Comparison of ENCODE assay signal across 26 mouse cellular contexts in genomic region chr6:113477353-113477752, GRCm38 (mm10). TPM values are rescaled to one million over a fixed set of nuclear protein-coding genes. Genes with fewer than 3 reads are reported as not detected.
DNase-seq lines count a peak whose midpoint lies in the region; ATAC-seq and TF ChIP-seq lines count a peak whose summit lies in the region.
"Had no signal": no experiment of that assay in that cellular context is flagged by ENCODE, and none has a peak within 500 bp of the region (broad histone marks: within the 10 kb centered on the region; RNA-seq: fewer than 3 reads in every experiment).

No protein-coding gene starts in this region.

- 38% methylated on average over 7 of the region's 7 CpGs for WGBS in hindbrain, embryonic 11.5 days
- 54% methylated on average over 7 of the region's 7 CpGs for WGBS in hindbrain, embryonic 10.5 days
- 59% methylated on average over 7 of the region's 7 CpGs for WGBS in midbrain, embryonic 11.5 days
- WGBS in midbrain, postnatal 0 days = 52% methylated on average over 7 of the region's 7 CpGs
- 41% methylated on average over 7 of the region's 7 CpGs for WGBS in neural tube, embryonic 12.5 days

- TF ChIP-seq CTCF in midbrain, postnatal 0 days (IDR thresholded peaks at IDR 0.05) = no peak

- no peak overlapping the region for H3K4me3 ChIP-seq in hindbrain, embryonic 11.5 days (ENCODE audit: low read depth, low read length)
- H3K4me3 ChIP-seq in hindbrain, embryonic 10.5 days = no peak overlapping the region
- H3K4me3 ChIP-seq in midbrain, embryonic 11.5 days (ENCODE audit: low read depth, low read length) = no peak overlapping the region
- H3K4me3 ChIP-seq in midbrain, postnatal 0 days (ENCODE audit: low read depth, low read length) = no peak overlapping the region
- no peak overlapping the region for H3K4me3 ChIP-seq in neural tube, embryonic 12.5 days
- H3K4me3 ChIP-seq: embryonic facial prominence, embryonic 10.5 days; embryonic facial prominence, embryonic 13.5 days; erythroblast, embryonic 14.5 days; forebrain, embryonic 12.5 days; forebrain, embryonic 15.5 days; heart, embryonic 12.5 days; heart, embryonic 15.5 days; hindbrain, embryonic 15.5 days had no signal

- no peaks in the 10 kb centered on the region; the same call in 1 of the 2 replicates for H3K4me1 ChIP-seq in hindbrain, embryonic 11.5 days (replicated peaks; ENCODE audit: control insufficient read depth, insufficient read depth, low read length)
- H3K4me1 ChIP-seq in hindbrain, embryonic 10.5 days (replicated peaks) = peaks cover 23% of the 10 kb centered on the region
- H3K4me1 ChIP-seq in midbrain, embryonic 11.5 days (ENCODE audit: control insufficient read depth, insufficient read depth, low read length) = peaks cover 10% of the 10 kb centered on the region; the same call in 1 of the 2 replicates
- H3K4me1 ChIP-seq in midbrain, postnatal 0 days (ENCODE audit: insufficient read depth, low read length) = no peaks in the 10 kb centered on the region; the same call in 1 of the 2 replicates
- H3K4me1 ChIP-seq in neural tube, embryonic 12.5 days = peaks cover 5% of the 10 kb centered on the region

- H3K4me2 ChIP-seq in hindbrain, embryonic 11.5 days (replicated peaks; ENCODE audit: low read depth, low read length) = no peak overlapping the region
- no peak overlapping the region for H3K4me2 ChIP-seq in midbrain, embryonic 11.5 days
- no peak overlapping the region for H3K4me2 ChIP-seq in midbrain, postnatal 0 days (ENCODE audit: low read depth, low read length, poor library complexity, severe bottlenecking)
- H3K4me2 ChIP-seq in neural tube, embryonic 12.5 days (replicated peaks) = no peak overlapping the region
- H3K4me2 ChIP-seq: embryonic facial prominence, embryonic 13.5 days; forebrain, embryonic 12.5 days; forebrain, embryonic 15.5 days; heart, embryonic 12.5 days; heart, embryonic 15.5 days; hindbrain, embryonic 15.5 days had no signal

- DNase-seq in hindbrain, embryonic 11.5 days (ENCODE audit: low spot score) = peak; percentile 40
- no peak for DNase-seq in hindbrain, embryonic 10.5 days (ENCODE audit: low spot score)
- no peak for DNase-seq in midbrain, embryonic 11.5 days (ENCODE audit: low spot score, missing footprints)
- DNase-seq in midbrain, postnatal 0 days (ENCODE audit: low spot score) = no peak
- no peak for DNase-seq in neural tube, embryonic 10.5 days (ENCODE audit: extremely low spot score, low spot score)
- DNase-seq: adrenal gland, adult 8-10 months; adrenal gland, postnatal 25 days; cerebellum, adult 8-10 months; cerebellum, postnatal 36 days; embryo, embryonic 11 days; gastrocnemius, postnatal 25 days; heart, adult 18-20 months; heart, postnatal 10 days; heart, postnatal 4 days had no signal

- H3K27me3 ChIP-seq in hindbrain, embryonic 11.5 days (ENCODE audit: control insufficient read depth, insufficient read depth, low read length) = no peaks in the 10 kb centered on the region
- H3K27me3 ChIP-seq in hindbrain, embryonic 10.5 days (ENCODE audit: insufficient read depth, poor library complexity, severe bottlenecking) = peaks cover 41% of the 10 kb centered on the region
- no peaks in the 10 kb centered on the region; the same call in 1 of the 2 replicates for H3K27me3 ChIP-seq in midbrain, embryonic 11.5 days (ENCODE audit: control insufficient read depth, insufficient read depth, low read length)
- 0 out of 2 replicates have a peak, but pooled peaks cover 3% of the 10 kb centered on the region for H3K27me3 ChIP-seq in midbrain, postnatal 0 days (ENCODE audit: insufficient read depth, low read length)
- peaks cover 10% of the 10 kb centered on the region for H3K27me3 ChIP-seq in neural tube, embryonic 12.5 days (replicated peaks)
- H3K27me3 ChIP-seq: hindbrain, embryonic 15.5 days had no signal

- no peaks in the 10 kb centered on the region for H3K9me3 ChIP-seq in hindbrain, embryonic 11.5 days (ENCODE audit: control insufficient read depth, low read length)
- no peaks in the 10 kb centered on the region for H3K9me3 ChIP-seq in hindbrain, embryonic 10.5 days
- no peaks in the 10 kb centered on the region for H3K9me3 ChIP-seq in midbrain, embryonic 11.5 days (ENCODE audit: control insufficient read depth, low read length)
- no peaks in the 10 kb centered on the region for H3K9me3 ChIP-seq in midbrain, postnatal 0 days (ENCODE audit: low read length)
- H3K9me3 ChIP-seq in neural tube, embryonic 12.5 days = no peaks in the 10 kb centered on the region
- H3K9me3 ChIP-seq: embryonic facial prominence, embryonic 10.5 days; embryonic facial prominence, embryonic 13.5 days; forebrain, embryonic 12.5 days; forebrain, embryonic 15.5 days; heart, embryonic 12.5 days; heart, embryonic 15.5 days; hindbrain, embryonic 15.5 days had no signal

- no peaks in the 10 kb centered on the region for H3K36me3 ChIP-seq in hindbrain, embryonic 11.5 days (ENCODE audit: control insufficient read depth, insufficient read depth, low read length)
- H3K36me3 ChIP-seq in hindbrain, embryonic 10.5 days = no peaks in the 10 kb centered on the region
- H3K36me3 ChIP-seq in midbrain, embryonic 11.5 days (ENCODE audit: control insufficient read depth, insufficient read depth, low read length) = no peaks in the 10 kb centered on the region
- no peaks in the 10 kb centered on the region for H3K36me3 ChIP-seq in midbrain, postnatal 0 days (ENCODE audit: insufficient read depth, low read length)
- no peaks in the 10 kb centered on the region for H3K36me3 ChIP-seq in neural tube, embryonic 12.5 days
- H3K36me3 ChIP-seq: embryonic facial prominence, embryonic 10.5 days; embryonic facial prominence, embryonic 13.5 days; forebrain, embryonic 12.5 days; forebrain, embryonic 15.5 days; heart, embryonic 12.5 days; heart, embryonic 15.5 days; hindbrain, embryonic 15.5 days had no signal

- peak; percentile 74 for ATAC-seq in hindbrain, embryonic 11.5 days (ENCODE audit: low FRiP score)
- 0 out of 2 replicates have a peak, but pooled peaks have one; percentile 31 for ATAC-seq in midbrain, embryonic 11.5 days (ENCODE audit: low FRiP score)
- ATAC-seq in midbrain, postnatal 0 days (ENCODE audit: low FRiP score) = no peak
- peak; percentile 45; the same call in 1 of the 2 replicates for ATAC-seq in neural tube, embryonic 12.5 days (ENCODE audit: low FRiP score, low read depth)
- ATAC-seq: activated CD4-positive, CD25-positive, alpha-beta regulatory T cell, adult 4 months; forebrain, embryonic 15.5 days had no signal

- H3K27ac ChIP-seq in hindbrain, embryonic 11.5 days (ENCODE audit: low read depth, low read length) = no peak overlapping the region
- no peak overlapping the region for H3K27ac ChIP-seq in hindbrain, embryonic 10.5 days
- H3K27ac ChIP-seq in midbrain, embryonic 11.5 days (ENCODE audit: low read depth, low read length) = no peak overlapping the region
- no peak overlapping the region for H3K27ac ChIP-seq in midbrain, postnatal 0 days (ENCODE audit: low read depth, low read length)
- H3K27ac ChIP-seq in neural tube, embryonic 12.5 days = no peak overlapping the region
- H3K27ac ChIP-seq: embryonic facial prominence, embryonic 10.5 days; embryonic facial prominence, embryonic 13.5 days; forebrain, embryonic 12.5 days; forebrain, embryonic 15.5 days; heart, embryonic 15.5 days; hindbrain, embryonic 15.5 days had no signal

- no peak overlapping the region for H3K9ac ChIP-seq in hindbrain, embryonic 11.5 days (ENCODE audit: low read depth, low read length)
- no peak overlapping the region for H3K9ac ChIP-seq in midbrain, embryonic 11.5 days (ENCODE audit: low read length)
- no peak overlapping the region for H3K9ac ChIP-seq in midbrain, postnatal 0 days (replicated peaks; ENCODE audit: low read length, poor library complexity, severe bottlenecking)
- no peak overlapping the region for H3K9ac ChIP-seq in neural tube, embryonic 12.5 days
- H3K9ac ChIP-seq: embryonic facial prominence, embryonic 13.5 days; forebrain, embryonic 12.5 days; forebrain, embryonic 15.5 days; heart, embryonic 12.5 days; heart, embryonic 15.5 days; hindbrain, embryonic 15.5 days had no signal

RNA-seq across cellular contexts. Expression of gene Creld1, which starts 5.7 kb away (rescaled TPM):
- 29.6 and 32.6 TPM in 2 replicates for polyA plus RNA-seq in hindbrain, embryonic 11.5 days (2014; fragmentation: Nextera tagmentation; extraction: Ambion mirVana)
- polyA plus RNA-seq in hindbrain, embryonic 10.5 days (2016; fragmentation: Nextera tagmentation; extraction: Ambion mirVana) = 36.7 and 42.5 TPM in 2 replicates
- 29.2 and 29.9 TPM in 2 replicates for polyA plus RNA-seq in midbrain, embryonic 11.5 days (2014; fragmentation: Nextera tagmentation; extraction: Ambion mirVana)
- total RNA-seq in midbrain, postnatal 0 days (2014; rRNA removed) = 39.4 and 43.0 TPM in 2 replicates
- polyA plus RNA-seq in midbrain, postnatal 0 days (2015; fragmentation: Nextera tagmentation; extraction: Ambion mirVana) = 56.6 and 60.4 TPM in 2 replicates
- polyA plus RNA-seq in neural tube, embryonic 12.5 days (2016; fragmentation: Nextera tagmentation; extraction: Ambion mirVana) = 58.0 and 62.5 TPM in 2 replicates

RNA-seq across cellular contexts. Expression of gene Il17rc, which starts 6.1 kb away (rescaled TPM):
- polyA plus RNA-seq in hindbrain, embryonic 11.5 days (2014; fragmentation: Nextera tagmentation; extraction: Ambion mirVana) = 2.7 and 3.2 TPM in 2 replicates
- 6.0 and 6.7 TPM in 2 replicates for polyA plus RNA-seq in hindbrain, embryonic 10.5 days (2016; fragmentation: Nextera tagmentation; extraction: Ambion mirVana)
- 2.7 and 3.1 TPM in 2 replicates for polyA plus RNA-seq in midbrain, embryonic 11.5 days (2014; fragmentation: Nextera tagmentation; extraction: Ambion mirVana)
- 4.7 and 11.6 TPM in 2 replicates for total RNA-seq in midbrain, postnatal 0 days (2014; rRNA removed)
- 4.1 and 4.2 TPM in 2 replicates for polyA plus RNA-seq in midbrain, postnatal 0 days (2015; fragmentation: Nextera tagmentation; extraction: Ambion mirVana)
- polyA plus RNA-seq in neural tube, embryonic 12.5 days (2016; fragmentation: Nextera tagmentation; extraction: Ambion mirVana) = 2.4 and 3.0 TPM in 2 replicates
- polyA plus RNA-seq: activated CD4-positive, CD25-positive, alpha-beta regulatory T cell, adult 4 months; erythroblast, embryonic 14.5 days had no signal

RNA-seq across cellular contexts. Expression of gene Il17re, which starts 19.1 kb away (rescaled TPM):
- 0.77 and 0.88 TPM in 2 replicates for polyA plus RNA-seq in hindbrain, embryonic 11.5 days (2014; fragmentation: Nextera tagmentation; extraction: Ambion mirVana)
- 1.7 and 2.2 TPM in 2 replicates for polyA plus RNA-seq in hindbrain, embryonic 10.5 days (2016; fragmentation: Nextera tagmentation; extraction: Ambion mirVana)
- polyA plus RNA-seq in midbrain, embryonic 11.5 days (2014; fragmentation: Nextera tagmentation; extraction: Ambion mirVana) = 0.19 and 0.40 TPM in 2 replicates
- 0.49 TPM in 1 of 2 replicates, not detected in the other for total RNA-seq in midbrain, postnatal 0 days (2014; rRNA removed)
- 0.48 and 0.77 TPM in 2 replicates for polyA plus RNA-seq in midbrain, postnatal 0 days (2015; fragmentation: Nextera tagmentation; extraction: Ambion mirVana)
- polyA plus RNA-seq in neural tube, embryonic 12.5 days (2016; fragmentation: Nextera tagmentation; extraction: Ambion mirVana) = 0.73 and 1.6 TPM in 2 replicates
- polyA plus RNA-seq: erythroblast, embryonic 14.5 days; forebrain, embryonic 15.5 days had no signal

RNA-seq across cellular contexts. Expression of gene Prrt3, which starts 24.4 kb away (rescaled TPM):
- 0.73 and 0.77 TPM in 2 replicates for polyA plus RNA-seq in hindbrain, embryonic 11.5 days (2014; fragmentation: Nextera tagmentation; extraction: Ambion mirVana)
- polyA plus RNA-seq in hindbrain, embryonic 10.5 days (2016; fragmentation: Nextera tagmentation; extraction: Ambion mirVana) = 1.8 TPM in 2 replicates
- polyA plus RNA-seq in midbrain, embryonic 11.5 days (2014; fragmentation: Nextera tagmentation; extraction: Ambion mirVana) = 0.97 and 1.1 TPM in 2 replicates
- total RNA-seq in midbrain, postnatal 0 days (2014; rRNA removed) = 29.4 and 39.3 TPM in 2 replicates
- polyA plus RNA-seq in midbrain, postnatal 0 days (2015; fragmentation: Nextera tagmentation; extraction: Ambion mirVana) = 18.4 and 20.7 TPM in 2 replicates
- 2.6 TPM in 2 replicates for polyA plus RNA-seq in neural tube, embryonic 12.5 days (2016; fragmentation: Nextera tagmentation; extraction: Ambion mirVana)
- total RNA-seq: gastrocnemius, adult 8-10 months; heart, adult 18-20 months; heart, postnatal 10 days; heart, postnatal 4 days had no signal
- polyA plus RNA-seq: erythroblast, embryonic 14.5 days; gonadal fat pad, adult 2 months had no signal

RNA-seq across cellular contexts. Expression of gene Jagn1, which starts 35.0 kb away (rescaled TPM):
- polyA plus RNA-seq in hindbrain, embryonic 11.5 days (2014; fragmentation: Nextera tagmentation; extraction: Ambion mirVana) = 75.1 and 79.7 TPM in 2 replicates
- polyA plus RNA-seq in hindbrain, embryonic 10.5 days (2016; fragmentation: Nextera tagmentation; extraction: Ambion mirVana) = 86.5 and 87.9 TPM in 2 replicates
- polyA plus RNA-seq in midbrain, embryonic 11.5 days (2014; fragmentation: Nextera tagmentation; extraction: Ambion mirVana) = 73.1 and 75.0 TPM in 2 replicates
- 43.6 and 48.6 TPM in 2 replicates for total RNA-seq in midbrain, postnatal 0 days (2014; rRNA removed)
- 80.4 and 85.4 TPM in 2 replicates for polyA plus RNA-seq in midbrain, postnatal 0 days (2015; fragmentation: Nextera tagmentation; extraction: Ambion mirVana)
- polyA plus RNA-seq in neural tube, embryonic 12.5 days (2016; fragmentation: Nextera tagmentation; extraction: Ambion mirVana) = 78.0 and 81.3 TPM in 2 replicates
